Mouse (Mus musculus) brain, adult 10 weeks (tissue): ENCODE results near the gene Vmn1r237. TPM values are rescaled to one million over a fixed set of nuclear protein-coding genes. Genes with fewer than 3 reads are reported as not detected.

Experiments
- polyA plus RNA-seq: library from polyadenylated mRNA; stranded (reverse); fragments of 350-450 nt; fragmentation: Illumina TruSeq; extraction: RNeasy Lipid Tissue Mini Kit (QIAGEN cat#74804); gene quantifications from one replicate; pipeline ENCODE4 v1.2.3, GENCODE M21; 2015; ENCODE audit warnings: low read depth, low replicate concordance

Vmn1r237 gene
- not detected for polyA plus RNA-seq

GRCm38 (mm10) chr17:21311565-21311964, at the start of gene Vmn1r237:
Gene Vmn1r237 (plus strand): TSS chr17:21311865.

GRCm38 (mm10) chr17:21282642-21283041, 29.0 kb upstream of the Vmn1r237 start, which contains the start of gene Vmn1r236:
Gene Vmn1r236 (plus strand): TSS chr17:21282942.

Other genes with a start within 250 kb of the Vmn1r237 start
- gene Vmn1r234, start 85.8 kb upstream of the Vmn1r237 start, polyA plus RNA-seq = not detected
- not detected for gene Vmn1r235, start 55.5 kb upstream of the Vmn1r237 start, polyA plus RNA-seq
- not detected for gene Vmn1r236, start 28.9 kb upstream of the Vmn1r237 start, polyA plus RNA-seq
- gene Zfp677, start 71.9 kb downstream of the Vmn1r237 start, polyA plus RNA-seq = 3.1 TPM
- gene Zfp54, start 111.4 kb downstream of the Vmn1r237 start, polyA plus RNA-seq = 3.0 TPM
- gene Zfp51, start 138.5 kb downstream of the Vmn1r237 start, polyA plus RNA-seq = 5.8 TPM
- 5.0 TPM for gene Zfp53, start 177.1 kb downstream of the Vmn1r237 start, polyA plus RNA-seq
- 5.1 TPM for gene Zfp52, start 223.7 kb downstream of the Vmn1r237 start, polyA plus RNA-seq